Mouse (Mus musculus) ovary, postnatal 36 days (tissue): Measurements from ENCODE around the gene Aqp1.
A peak's percentile ranks its signal among the peaks of the same experiment; 100 is the strongest.

ENCODE experiments used
- DNase-seq: peaks from one replicate; pipeline ENCODE4 v3.0.0; 2022; ENCODE audit warnings: low spot score, mixed read lengths

Gene Aqp1

GRCm38 (mm10) chr6:55356976-55357635 lies 20.9 kb downstream of the Aqp1 start:
- DNase-seq, result no peak

GRCm38 (mm10) chr6:55357636-55358031 lies 21.4 kb downstream of the Aqp1 start:
- DNase-seq, result no peak

DNA sequence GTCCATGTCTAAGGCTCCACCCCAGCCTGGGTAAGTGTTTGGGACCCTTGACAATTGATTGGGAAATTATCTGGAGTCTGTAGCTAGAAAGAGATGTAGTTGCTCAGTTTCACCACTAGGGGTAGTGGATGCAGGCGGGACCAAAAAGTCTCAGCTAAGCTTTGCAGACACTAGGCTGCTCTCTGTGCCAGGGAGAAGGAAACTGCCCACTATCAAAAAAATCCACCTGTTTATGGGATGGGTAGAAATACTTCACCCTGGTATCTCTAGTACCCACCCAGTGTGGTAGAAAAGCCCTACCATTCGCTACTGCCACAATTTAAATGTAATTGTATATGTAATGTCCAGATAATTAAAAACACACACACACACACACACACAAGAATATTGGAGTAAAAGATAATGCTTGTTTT lies 22.5 kb downstream of the Aqp1 start:
- no peak for DNase-seq

- DNase-seq, result no peak
These were observed 26.4 kb downstream of the Aqp1 start for GRCm38 (mm10) chr6:55362663-55363062.

DNA sequence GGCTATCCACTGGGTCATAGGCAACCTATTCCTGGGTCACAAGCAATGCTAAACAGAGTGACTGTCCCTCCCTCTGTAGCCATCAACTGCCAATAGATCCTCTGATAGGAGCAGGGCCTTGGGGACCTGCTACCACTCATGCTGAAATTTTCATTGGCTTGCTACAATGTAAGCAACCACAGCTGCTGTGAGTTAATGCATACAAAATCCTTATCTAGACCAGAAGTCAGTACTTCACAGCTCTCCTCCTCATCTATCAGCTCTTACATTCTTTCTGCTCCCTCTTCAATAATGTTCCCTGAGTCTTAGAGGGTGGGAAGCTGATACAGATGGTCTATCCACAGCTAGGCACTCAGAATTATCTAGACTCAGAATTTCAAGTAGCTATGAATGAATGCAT lies 30.9 kb downstream of the Aqp1 start:
- DNase-seq, result no peak

GRCm38 (mm10) chr6:55370831-55371230 lies 34.6 kb downstream of the Aqp1 start:
- no peak for DNase-seq

DNA sequence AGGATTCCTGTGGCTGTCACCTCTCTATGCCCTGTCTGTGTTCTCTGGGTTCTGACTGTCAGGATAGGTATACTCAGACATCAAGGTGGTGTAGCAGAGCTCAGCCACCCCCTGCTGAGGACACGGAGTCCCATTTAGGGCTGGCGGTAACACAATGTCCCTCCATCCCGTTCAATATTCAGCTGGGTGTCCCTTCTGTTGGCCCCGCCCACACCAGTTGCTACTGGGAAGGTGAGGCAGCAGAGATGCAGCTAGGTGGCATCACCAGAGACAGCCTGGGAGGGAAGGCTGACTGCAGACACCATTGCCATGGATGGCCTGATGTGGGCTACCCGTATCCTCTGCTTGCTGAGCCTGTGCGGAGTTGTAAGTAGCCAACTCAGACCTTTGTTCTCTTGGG lies 39.8 kb downstream of the Aqp1 start, which contains the start of gene Ghrhr:
TSS of gene Ghrhr (plus strand) at position 220 of the 400 bp plus-strand sequence.
- DNase-seq, result no peak

- no peak for DNase-seq
These were observed 40.3 kb downstream of the Aqp1 start for GRCm38 (mm10) chr6:55376511-55376910.

- no peak for DNase-seq
These were observed 41.2 kb downstream of the Aqp1 start for GRCm38 (mm10) chr6:55377461-55377860.

- DNase-seq, result no peak
These were observed 43.6 kb downstream of the Aqp1 start for GRCm38 (mm10) chr6:55379641-55380335.

GRCm38 (mm10) chr6:55381966-55382365 lies 45.7 kb downstream of the Aqp1 start:
- DNase-seq, result no peak

GRCm38 (mm10) chr6:55383897-55384296 lies 47.7 kb downstream of the Aqp1 start:
- peak; percentile 39 for DNase-seq

DNA sequence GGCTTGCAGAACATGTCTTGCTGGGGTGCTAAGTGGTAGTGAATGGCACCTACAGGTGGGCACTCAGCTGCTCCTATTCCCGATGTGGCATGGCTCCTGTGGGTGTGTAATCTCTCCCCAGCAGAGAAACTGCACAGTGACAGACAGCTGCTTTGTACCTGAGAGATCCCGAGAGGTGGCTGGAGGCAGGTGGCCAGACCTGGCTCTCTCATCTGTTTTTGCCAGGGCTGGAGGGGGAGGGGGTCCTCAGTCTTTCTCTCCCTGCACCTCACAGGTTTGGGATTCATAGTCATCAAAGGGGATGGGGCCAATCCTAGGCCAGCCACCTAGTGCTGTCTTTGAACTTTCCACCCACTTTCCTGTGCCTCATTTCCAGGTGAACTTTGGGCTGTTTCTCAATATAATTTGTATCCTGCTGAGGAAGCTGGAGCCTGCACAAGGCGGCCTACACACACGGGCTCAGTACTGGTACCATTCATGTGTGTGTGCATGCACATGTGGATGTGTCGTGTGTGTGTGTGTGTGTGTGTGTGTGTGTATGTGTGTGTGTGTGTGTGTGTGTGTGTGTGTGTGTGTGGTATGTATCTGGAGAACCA lies 48.2 kb downstream of the Aqp1 start:
- no peak for DNase-seq

DNA sequence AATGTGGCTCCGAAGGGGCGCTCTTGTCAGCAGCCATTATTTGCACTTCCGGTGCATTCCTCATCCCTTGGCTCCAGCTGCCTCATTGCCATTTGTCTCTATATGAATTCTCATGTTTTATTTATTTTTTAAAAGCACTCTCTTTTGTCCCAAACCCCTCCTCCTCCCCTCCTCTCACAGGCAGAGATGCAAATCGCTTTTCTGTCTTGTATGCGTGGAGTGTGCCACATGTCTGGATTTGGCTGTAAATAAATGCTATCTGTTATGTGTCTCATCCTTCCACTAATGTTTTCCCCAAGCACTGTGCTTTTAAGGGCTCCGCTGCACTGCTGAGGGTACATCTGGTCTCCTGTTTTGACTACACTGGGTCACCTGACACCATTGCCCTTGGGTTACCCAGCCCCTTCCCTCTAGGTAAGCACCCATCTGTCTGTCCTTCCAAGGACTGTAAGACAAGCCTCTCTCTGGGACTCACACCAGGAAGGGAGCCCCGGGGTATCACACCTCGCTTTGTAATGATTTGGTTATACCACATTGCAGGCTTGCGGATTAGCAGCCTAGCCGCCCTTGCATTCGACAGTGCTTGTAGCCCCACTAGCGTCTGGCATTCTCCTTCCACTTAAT lies 52.4 kb downstream of the Aqp1 start:
- DNase-seq, result no peak

DNA sequence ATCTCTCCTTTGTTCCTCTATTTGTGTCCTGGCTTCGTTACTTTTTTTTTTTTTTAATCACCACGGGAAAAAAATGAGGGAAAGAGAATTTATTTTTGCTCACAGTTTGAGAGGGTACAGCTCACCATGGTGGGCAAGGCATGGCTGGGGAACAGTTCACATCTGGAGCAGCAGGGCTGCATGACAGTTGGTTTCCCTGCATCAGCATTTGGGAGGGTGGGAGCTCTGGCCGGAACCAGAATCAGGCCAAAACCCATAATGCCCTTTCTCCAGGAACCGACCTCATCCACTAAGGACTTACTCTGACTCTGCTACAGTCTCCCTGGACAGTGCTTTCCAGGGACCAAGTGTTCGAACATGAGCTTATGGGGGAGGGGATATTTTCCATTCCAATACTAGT lies 53.1 kb downstream of the Aqp1 start:
- no peak for DNase-seq

DNA sequence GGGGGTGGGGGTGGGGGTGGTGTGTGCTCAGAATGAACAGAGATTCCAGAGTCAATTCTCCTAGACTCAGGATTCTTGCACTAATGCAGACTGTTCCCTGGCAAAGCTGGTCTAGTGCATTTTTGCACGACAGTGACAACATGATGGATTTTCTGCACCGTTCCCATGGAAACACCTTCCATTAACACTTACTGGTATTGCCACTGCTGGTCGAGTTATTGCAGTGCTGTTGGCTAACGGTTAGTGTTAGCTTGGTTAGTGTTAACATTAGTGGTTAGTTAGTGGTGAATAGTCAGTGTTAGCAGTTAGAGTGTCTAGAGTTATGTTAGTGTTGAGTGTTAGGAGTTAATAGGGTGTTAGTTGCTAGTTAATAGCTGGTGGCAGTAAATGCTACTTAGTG lies 55.6 kb downstream of the Aqp1 start:
- no peak for DNase-seq

DNA sequence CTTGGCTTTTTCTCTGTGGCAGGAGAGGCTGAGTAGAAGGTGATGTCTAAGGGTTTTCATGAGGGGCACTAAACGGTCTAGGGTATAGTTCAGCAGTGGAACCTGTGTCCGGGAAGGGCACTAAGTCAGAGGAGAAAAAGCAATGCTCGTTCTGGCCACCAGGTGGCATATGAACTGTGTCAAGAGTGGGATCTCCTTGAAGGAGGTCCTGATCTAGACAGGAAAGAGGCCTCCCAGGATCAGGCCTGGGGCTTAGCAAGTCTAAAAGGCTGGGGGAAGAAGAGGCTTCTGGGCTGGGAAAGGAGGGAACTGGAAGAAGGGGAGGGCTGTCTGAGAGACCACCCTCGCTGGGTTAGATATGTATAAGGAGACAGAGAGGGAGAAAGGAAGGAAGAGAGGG lies 56.2 kb downstream of the Aqp1 start:
- peak; percentile 67 for DNase-seq

- no peak for DNase-seq
These were observed 58.6 kb downstream of the Aqp1 start for GRCm38 (mm10) chr6:55394854-55395253.

GRCm38 (mm10) chr6:55396176-55396575 lies 59.9 kb downstream of the Aqp1 start:
- DNase-seq, result no peak

DNA sequence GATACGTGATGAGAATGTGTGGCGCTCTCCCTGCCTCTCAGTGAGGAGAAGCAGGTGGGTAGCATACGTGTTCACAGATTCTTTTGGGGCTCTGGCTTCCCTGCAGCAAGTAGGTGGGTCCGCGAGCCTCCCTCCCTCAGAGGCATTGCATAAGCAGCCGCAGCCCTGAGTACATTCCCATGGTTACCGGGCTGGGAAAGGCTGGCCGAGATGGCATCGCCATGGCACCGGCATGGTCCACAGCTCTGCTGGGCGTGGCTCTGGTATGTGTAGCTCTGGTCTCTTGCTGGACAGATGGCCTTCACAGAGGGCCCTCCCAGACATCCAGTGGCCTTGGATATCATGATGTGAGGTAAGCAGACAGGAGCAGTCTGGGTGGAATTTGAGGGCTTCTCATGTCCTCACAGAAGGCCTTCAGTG lies 60.4 kb downstream of the Aqp1 start:
- DNase-seq, result peak; percentile 70
